Mouse (Mus musculus) embryonic fibroblast, embryonic 13.5 days (primary cell): Measurements from ENCODE around the gene Car10.

ENCODE experiments used
- CTCF ChIP-seq: IDR thresholded peaks from 2 replicates; pipeline ENCODE4 v1.5.1; 2011; ENCODE audit warnings: mild to moderate bottlenecking, control low read depth, low read length, moderate library complexity, borderline replicate concordance; ENCODE audit not compliant: insufficient read depth
- POLR2A ChIP-seq: IDR thresholded peaks from 2 replicates; pipeline ENCODE4 v1.6.1; 2011; ENCODE audit warnings: low read depth, mild to moderate bottlenecking, control low read depth, low read length, moderate library complexity

GRCm38 (mm10) chr11:93466221-93466620 lies 368.4 kb downstream of the Car10 start:
- no peak for TF ChIP-seq CTCF
- TF ChIP-seq POLR2A = no peak
